Comparison of ENCODE assay signal across 8 mouse cellular contexts in the genomic region with DNA sequence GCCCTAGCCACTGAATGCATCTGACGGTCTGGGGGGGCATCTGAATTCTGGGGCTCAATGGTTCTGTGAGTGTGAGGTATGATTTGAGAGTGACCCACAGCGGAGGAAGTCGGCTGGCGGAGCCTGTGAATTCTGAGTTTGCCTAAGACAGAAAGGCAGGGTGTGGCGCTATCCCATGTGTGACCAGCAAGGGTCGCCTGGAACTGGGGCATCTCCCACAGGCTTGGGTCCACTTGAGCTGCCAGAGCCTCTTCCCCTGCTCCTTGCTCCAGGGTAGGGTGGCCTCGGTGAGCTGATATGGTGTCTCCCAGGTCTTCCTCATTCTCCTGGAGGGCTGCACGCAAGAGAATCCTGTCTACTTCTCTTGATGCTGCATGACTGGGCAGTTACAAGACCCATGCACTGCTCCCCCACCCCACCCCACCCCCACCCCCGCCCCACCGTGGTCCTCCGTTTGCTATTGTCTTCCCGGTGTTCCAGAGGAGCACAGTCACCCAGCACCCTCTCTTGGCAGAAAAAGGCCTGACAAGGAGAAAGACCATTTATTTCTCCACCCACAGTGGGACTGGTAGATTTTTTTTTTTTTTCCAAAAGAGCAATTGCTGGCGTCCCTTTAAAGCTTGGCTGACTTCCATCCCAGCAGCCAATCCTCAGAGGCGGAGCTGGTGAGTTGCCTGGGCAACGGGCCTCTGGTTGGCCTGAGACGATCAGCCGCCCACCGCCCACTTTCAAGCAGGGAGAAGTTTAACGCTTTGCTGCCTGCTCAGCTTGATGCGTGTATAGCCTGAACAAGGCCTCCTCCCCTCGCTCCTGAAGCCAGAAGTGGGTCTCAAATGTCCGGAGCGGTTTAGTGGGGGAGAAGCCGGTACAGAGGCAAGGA. TPM values are rescaled to one million over a fixed set of nuclear protein-coding genes. Genes with fewer than 3 reads are reported as not detected.
DNase-seq lines count a peak whose midpoint lies in the region; ATAC-seq lines count a peak whose summit lies in the region.

No protein-coding gene starts in this region.

- intact Hi-C loops in gastrocnemius, postnatal 36 days (cut with DNase I): no loop called here
- intact Hi-C loops in left cerebral cortex, postnatal 10 days (cut with DNase I): loop anchor here (2.0 kb wide), 1 partner anchor 31 kb away; a partner anchor contains a TSS

- peak; percentile 88 to 90 for DNase-seq in adrenal gland, adult (ENCODE audit: inconsistent age in 2 of 2, low spot score in 1 of 2)
- DNase-seq in embryo, embryonic 10.5 days (ENCODE audit: low spot score): peak; percentile 98
- DNase-seq in gastrocnemius, postnatal 36 days: peak; percentile 36 to 67
- peak; percentile 96 to 97 for DNase-seq in left cerebral cortex, postnatal 10 days (ENCODE audit: extremely low spot score in 1 of 2, low spot score in 2 of 2)
- DNase-seq in right cerebral cortex, postnatal 25 days: peak; percentile 91

- peaks cover 31% of the 10 kb centered on the region for H3K27me3 ChIP-seq in intestine, embryonic 15.5 days (replicated peaks)

- peak overlapping the region; percentile 25 for H3K4me3 ChIP-seq in intestine, embryonic 15.5 days (replicated peaks)

- no peaks in the 10 kb centered on the region for H3K36me3 ChIP-seq in intestine, embryonic 15.5 days

- H3K27ac ChIP-seq in intestine, embryonic 15.5 days: 0 out of 2 replicates have a peak overlapping the region, but pooled peaks have one; percentile 44

- peaks cover 18% of the 10 kb centered on the region for H3K4me1 ChIP-seq in intestine, embryonic 15.5 days (replicated peaks)

- WGBS in intestine, embryonic 15.5 days: 2% methylated on average over 24 of the region's 24 CpGs

- peak overlapping the region; percentile 67 for H3K4me2 ChIP-seq in intestine, embryonic 15.5 days (replicated peaks)

- peak; percentile 91 for ATAC-seq in intestine, embryonic 15.5 days
- peak; percentile 41 for ATAC-seq in megakaryocyte progenitor cell, adult 5-6 weeks (replicated peaks; ENCODE audit: poor library complexity)
- no peak for ATAC-seq in megakaryocyte-erythroid progenitor cell, adult 5-6 weeks (replicated peaks; ENCODE audit: low FRiP score, low TSS enrichment, poor library complexity, severe bottlenecking)

- H3K9me3 ChIP-seq in intestine, embryonic 15.5 days: no peaks in the 10 kb centered on the region

- H3K9ac ChIP-seq in intestine, embryonic 15.5 days: 0 out of 2 replicates have a peak overlapping the region, but pooled peaks have one; percentile 20

RNA-seq across cellular contexts. Expression of a gene that starts 31.3 kb away (rescaled TPM):
- not detected for total RNA-seq in gastrocnemius, postnatal 36 days (2021)
- 0.49 and 1.0 TPM in 2 replicates for polyA plus RNA-seq in intestine, embryonic 15.5 days (2015; fragmentation: Nextera tagmentation; extraction: Ambion mirVana)
- 100 to 1,000 TPM; 107 to 122 TPM for total RNA-seq in left cerebral cortex, postnatal 10 days (2021)
- total RNA-seq in megakaryocyte progenitor cell, adult 5-6 weeks (2015): 0.10 and 0.67 TPM in 2 replicates
- total RNA-seq in megakaryocyte progenitor cell, adult 5-6 weeks (2017): 0.12 and 2.0 TPM in 2 replicates
- total RNA-seq in megakaryocyte-erythroid progenitor cell, adult 5-6 weeks (2014; fragmentation: Nextera tagmentation): not detected in 2 replicates
- not detected in 2 replicates for total RNA-seq in megakaryocyte-erythroid progenitor cell, adult 5-6 weeks (2017)

RNA-seq across cellular contexts. Expression of a gene that starts 31.8 kb away (rescaled TPM):
- under 1 TPM; 0.38 to 0.91 TPM for total RNA-seq in gastrocnemius, postnatal 36 days (2021)
- polyA plus RNA-seq in intestine, embryonic 15.5 days (2015; fragmentation: Nextera tagmentation; extraction: Ambion mirVana): 4.1 and 4.3 TPM in 2 replicates
- 10 to 100 TPM; 84.4 to 90.4 TPM for total RNA-seq in left cerebral cortex, postnatal 10 days (2021)
- 0.10 TPM in 1 of 2 replicates, not detected in the other for total RNA-seq in megakaryocyte progenitor cell, adult 5-6 weeks (2015)
- total RNA-seq in megakaryocyte progenitor cell, adult 5-6 weeks (2017): not detected in 2 replicates
- total RNA-seq in megakaryocyte-erythroid progenitor cell, adult 5-6 weeks (2014; fragmentation: Nextera tagmentation): 8.7 TPM in 1 of 2 replicates, not detected in the other
- 0.56 TPM in 1 of 2 replicates, not detected in the other for total RNA-seq in megakaryocyte-erythroid progenitor cell, adult 5-6 weeks (2017)

RNA-seq across cellular contexts. Expression of a gene that starts 45.9 kb away (rescaled TPM):
- not detected for total RNA-seq in gastrocnemius, postnatal 36 days (2021)
- not detected in 2 replicates for polyA plus RNA-seq in intestine, embryonic 15.5 days (2015; fragmentation: Nextera tagmentation; extraction: Ambion mirVana)
- 1 to 10 TPM in 1 of 2 experiments, not detected in 1; 1.1 TPM for total RNA-seq in left cerebral cortex, postnatal 10 days (2021)
- total RNA-seq in megakaryocyte progenitor cell, adult 5-6 weeks (2015): not detected in 2 replicates
- not detected in 2 replicates for total RNA-seq in megakaryocyte progenitor cell, adult 5-6 weeks (2017)
- total RNA-seq in megakaryocyte-erythroid progenitor cell, adult 5-6 weeks (2014; fragmentation: Nextera tagmentation): not detected in 2 replicates
- not detected in 2 replicates for total RNA-seq in megakaryocyte-erythroid progenitor cell, adult 5-6 weeks (2017)

Comparison
In these comparisons a context has a peak if more than half of its experiments do, and no peak if none do; other contexts are left out.
1. RNA of a gene that starts 31.3 kb away (total RNA-seq): 107 to 122 TPM in left cerebral cortex, postnatal 10 days; 0.10 to 2.0 TPM in megakaryocyte progenitor cell, adult 5-6 weeks, not detected in gastrocnemius, postnatal 36 days and not detected in megakaryocyte-erythroid progenitor cell, adult 5-6 weeks; every median in the first group is over 10 times any median in the second.
2. RNA of a gene that starts 31.8 kb away (total RNA-seq): 84.4 to 90.4 TPM in left cerebral cortex, postnatal 10 days; 0.38 to 0.91 TPM in gastrocnemius, postnatal 36 days, 0.56 to 8.7 TPM in megakaryocyte-erythroid progenitor cell, adult 5-6 weeks and 0.10 TPM in megakaryocyte progenitor cell, adult 5-6 weeks; every median in the first group is over 4 times any median in the second.
3. Peak in every context shown above with its lines, with median percentiles within 50 percentile points of each other: DNase-seq.